Mouse (Mus musculus): ENCODE data around the gene Metap1.

DNA sequence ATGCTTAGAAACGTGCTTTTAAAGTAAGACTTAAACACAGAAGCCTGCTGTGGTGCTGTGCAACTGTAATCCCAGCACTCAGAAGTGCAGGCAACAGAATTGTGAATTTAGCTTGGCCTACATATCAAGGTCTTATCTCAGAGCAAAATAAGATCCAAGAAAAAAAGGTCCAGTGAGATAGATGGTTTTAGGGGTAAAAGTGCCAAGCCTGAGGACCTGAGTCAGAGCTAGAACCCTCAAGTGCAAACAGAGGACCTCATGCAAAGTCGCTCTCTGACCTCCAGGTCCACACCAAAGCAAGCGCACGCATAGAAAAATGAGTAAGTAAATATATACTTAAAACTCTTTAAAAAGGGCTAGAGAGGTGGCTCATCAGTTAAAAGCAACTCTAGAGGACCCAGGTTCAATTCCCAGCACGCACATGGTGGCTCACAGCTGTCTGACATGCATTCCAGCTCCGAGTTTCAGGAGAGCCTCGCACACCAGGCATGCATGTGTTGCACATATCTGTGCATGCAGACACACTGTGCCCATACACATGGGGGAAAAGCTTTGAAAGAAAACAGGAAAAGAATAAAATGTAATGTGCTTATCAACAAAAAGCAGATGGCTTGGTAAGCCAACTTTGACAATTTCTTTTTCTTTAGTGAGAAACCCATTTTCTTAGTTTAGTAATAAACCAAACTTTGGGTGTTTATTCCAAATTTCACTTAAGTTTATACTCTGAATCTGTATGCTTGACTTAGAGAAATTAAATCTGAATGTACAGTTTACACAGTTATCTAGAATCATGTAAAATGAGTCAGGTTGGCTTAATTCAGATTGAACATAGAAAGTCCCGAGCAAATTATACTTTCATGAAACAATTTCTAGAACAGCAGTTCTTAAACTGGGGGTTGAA is 41.5 kb upstream of the Metap1 start:
- TF ChIP-seq CTCF (IDR thresholded peaks at IDR 0.05; ENCODE audit: low read depth) (no peak), EP300 (IDR thresholded peaks at IDR 0.05; ENCODE audit: low read depth) (no peak)

Data from liver, embryonic 14.5 days (tissue).